Mouse (Mus musculus) heart, adult 11 months (tissue): ENCODE measurements around the gene Timp4.
A peak's percentile ranks its signal among the peaks of the same experiment; 100 is the strongest.

Experiments used
- DNase-seq: peaks from one replicate; pipeline ENCODE4 v3.0.0; 2022

Timp4 gene

DNA sequence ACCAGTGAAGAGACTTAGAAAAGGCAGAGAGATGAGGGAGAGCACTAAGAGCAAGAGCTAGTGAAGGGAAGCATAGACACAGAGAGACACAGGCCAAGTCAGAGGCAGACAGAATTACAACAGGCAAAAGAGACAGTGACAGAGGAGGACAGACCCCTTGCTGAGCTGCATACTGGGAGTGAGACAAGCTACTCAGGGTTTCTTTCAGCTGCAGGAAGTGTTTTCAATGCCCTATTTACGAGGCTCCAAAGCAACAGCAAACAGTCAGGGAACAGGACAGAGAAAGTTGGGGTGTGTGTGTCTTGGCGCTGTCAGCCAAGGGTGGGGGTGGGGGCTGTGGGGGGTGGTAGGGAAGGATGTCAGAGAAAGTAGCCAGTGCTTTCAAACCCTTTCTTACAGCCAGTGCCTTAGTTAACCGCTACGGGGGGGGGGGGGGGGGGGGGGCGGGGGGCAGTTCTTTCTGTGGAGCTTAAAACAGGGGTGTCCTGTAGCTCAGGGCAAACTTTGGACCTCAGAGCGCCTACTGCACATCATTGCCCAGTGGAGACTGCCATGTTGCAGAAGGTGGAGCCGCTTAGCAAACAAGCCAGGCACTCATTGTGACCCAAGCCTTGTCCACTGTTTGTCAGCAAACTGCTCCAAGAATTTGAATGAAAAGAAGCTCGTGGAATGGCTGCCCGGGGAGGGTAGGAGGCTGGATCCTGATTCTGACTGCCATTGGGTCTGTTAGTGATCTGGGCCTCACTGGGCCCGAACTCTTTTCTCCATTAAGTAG lies at the start of gene Timp4:
Timp4 (minus strand) TSS at position 107 of the 775 bp plus-strand sequence.
- peak; percentile 87 for DNase-seq

DNA sequence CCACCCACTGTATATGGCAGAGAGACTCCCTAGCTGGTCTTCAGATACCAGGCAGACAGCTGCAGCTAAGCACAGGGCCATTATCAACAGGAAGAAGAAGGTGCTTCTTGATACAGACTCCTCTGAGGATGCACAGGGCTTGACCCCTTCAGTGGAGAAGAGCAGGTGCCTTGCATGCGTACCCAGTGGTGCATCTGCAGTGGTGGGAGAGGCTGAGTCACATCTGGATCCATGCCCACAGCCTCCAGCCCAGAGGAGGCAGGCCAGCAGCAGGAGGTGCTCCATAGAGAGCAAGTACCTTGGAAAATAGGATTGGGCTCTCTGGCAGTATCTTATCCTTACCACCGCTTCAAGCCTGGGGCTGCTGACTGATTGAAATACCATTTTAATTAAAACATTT lies 41.9 kb upstream of the Timp4 start:
- peak; percentile 55 for DNase-seq

DNA sequence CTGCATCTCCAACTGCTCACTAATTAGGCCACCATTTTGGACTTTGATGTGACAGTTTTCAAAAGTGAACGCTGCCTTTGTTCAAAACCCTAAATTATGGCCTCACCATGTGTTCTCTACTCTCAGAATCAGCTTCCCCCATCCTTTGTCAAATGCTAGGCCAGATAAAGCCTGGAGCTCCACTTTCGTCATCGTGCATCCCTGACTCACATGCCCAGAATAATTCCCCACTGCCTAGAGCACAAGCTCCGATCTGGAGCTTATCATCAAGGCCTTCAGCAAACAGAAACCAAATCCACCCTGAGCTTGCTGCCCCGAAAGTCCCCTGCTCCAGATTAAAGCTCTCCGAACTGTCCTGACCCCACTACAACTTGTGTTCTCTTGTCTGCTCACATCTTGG lies 40.6 kb upstream of the Timp4 start:
- DNase-seq, result no peak

DNA sequence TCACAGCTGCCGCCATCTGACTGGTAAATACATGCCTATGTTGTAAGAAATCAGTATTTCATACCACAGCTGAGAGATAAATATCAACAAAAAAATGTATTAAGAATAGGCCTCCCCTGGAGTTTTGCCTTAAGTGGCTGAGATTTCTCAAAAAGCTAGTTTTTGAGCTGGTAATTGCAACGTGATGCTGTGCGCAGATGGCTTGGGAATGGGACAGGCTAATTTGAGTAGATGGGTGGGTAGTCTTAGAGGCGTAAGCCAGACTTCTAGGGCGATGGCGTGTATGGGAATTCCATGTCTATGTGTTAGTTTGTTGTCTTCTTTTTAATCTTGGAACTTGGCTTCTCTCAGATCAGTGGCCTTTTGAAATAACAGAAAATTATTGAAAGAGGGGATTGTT lies 39.8 kb upstream of the Timp4 start:
- peak; percentile 43 for DNase-seq

DNA sequence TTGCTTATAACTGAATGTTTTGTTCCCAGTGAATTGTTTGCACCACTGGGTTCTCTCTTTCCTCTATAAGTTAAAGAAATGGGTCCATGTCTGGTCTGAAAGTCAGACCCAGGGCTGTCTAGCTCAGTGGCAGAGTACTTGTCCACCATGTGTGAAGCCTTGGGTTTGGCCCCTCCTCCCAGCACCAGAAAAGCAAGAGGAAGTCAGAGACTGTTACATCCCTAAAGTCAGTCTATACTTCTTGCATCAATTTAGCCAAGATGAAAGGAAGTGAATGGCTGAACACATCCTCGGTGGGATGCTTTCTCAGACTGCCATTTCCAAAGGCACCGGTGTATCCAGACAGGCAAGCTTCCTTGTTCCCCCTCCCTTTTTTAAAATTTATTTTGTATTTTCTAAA lies 39.1 kb upstream of the Timp4 start:
- peak; percentile 66 for DNase-seq

DNA sequence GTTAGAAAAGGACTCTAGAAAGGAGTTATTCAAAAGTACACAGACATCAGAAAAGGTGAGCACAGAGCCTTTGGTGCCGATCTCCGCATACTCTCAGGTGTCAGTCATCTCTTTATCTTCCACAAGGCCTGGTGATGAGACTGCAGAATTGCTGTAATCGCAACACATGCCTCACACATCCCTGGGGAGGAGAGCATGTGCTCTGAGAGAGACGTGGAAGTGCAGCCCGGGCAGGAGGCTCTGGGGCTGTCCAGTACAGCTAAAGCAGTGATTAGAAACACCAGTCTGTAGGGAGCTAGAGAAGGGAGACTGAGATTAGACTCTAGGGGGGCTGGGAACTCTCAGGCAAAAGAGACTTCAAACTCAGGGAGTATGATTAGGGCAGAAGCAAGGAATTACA lies 38.6 kb upstream of the Timp4 start:
- peak; percentile 82 for DNase-seq

DNA sequence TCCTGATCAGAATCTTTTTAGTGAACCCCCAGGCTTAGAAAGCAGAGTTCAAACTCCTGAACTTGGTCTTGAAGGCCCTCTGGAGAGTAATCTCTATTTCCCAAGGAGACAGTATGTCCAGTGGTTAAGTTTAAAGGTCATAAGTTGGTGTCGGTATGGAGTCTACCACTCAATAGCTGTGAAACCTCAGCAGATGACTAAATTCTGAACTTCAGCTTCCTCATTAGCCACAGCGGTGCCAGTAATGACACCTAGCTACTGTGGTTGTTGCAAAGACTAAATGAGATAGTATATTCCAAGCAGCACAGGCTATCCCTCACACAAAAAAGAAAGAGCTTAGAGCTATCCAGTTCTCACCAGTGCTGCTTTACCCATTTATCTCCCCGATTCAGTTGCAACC lies 36.2 kb upstream of the Timp4 start:
- peak; percentile 33 for DNase-seq

DNA sequence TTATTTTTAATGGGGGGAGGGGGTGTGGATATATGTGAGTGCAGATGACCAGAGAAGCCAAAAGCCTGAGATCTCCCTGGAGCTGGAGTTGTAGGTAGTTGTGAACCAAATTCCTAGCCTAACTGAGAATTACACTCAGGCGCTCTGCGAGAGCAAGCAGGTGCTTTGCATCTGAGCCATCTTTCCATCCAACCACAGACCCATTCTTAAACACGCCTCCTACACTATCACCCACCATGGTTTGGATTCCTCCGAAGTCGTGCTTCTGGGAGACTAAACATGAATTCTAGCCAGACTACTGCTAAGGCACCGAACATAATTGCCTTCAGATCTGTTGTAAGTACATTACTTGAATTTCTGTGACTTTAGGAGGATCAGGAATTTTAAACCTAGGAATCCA lies 34.4 kb upstream of the Timp4 start:
- DNase-seq, result peak; percentile 82

DNA sequence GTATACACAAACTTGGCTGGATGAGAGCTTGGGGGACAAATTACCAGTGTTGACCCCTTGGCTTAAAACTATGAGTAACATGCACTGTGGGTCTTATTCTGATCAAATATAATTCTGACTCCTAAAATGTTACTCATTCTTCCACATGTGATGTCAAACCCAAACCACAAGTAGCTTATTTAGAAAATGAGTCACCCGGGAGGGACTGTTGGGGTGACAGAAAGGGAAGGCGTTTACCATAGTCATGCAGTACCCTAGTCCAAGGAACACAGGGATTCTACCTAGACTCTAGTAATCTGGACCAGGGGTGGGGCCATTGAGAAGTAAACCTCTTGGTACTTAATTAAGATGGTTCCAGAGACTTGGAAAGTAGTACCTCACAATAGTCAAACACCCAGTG lies 32.1 kb upstream of the Timp4 start:
- peak; percentile 83 for DNase-seq

DNA sequence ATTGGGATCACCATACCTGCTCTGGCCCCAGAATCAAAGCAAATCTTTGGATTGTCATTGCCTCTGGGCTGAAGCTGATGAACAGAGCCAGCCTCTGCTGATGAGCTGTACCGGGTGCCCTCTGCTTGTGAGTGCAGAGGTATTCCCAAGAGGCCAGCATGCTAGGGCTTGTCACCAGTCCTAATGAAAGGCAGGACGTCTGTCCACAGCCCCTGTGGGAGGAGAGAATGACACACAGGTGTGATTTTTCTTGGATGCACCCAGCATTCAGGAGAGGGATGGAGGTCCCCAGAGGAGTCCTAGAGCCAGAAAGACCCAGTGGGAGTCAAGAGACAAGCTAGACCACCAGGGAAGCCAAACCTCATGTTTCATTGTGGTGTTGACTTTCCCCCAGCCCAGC lies 27.6 kb upstream of the Timp4 start:
- DNase-seq, result peak; percentile 72

DNA sequence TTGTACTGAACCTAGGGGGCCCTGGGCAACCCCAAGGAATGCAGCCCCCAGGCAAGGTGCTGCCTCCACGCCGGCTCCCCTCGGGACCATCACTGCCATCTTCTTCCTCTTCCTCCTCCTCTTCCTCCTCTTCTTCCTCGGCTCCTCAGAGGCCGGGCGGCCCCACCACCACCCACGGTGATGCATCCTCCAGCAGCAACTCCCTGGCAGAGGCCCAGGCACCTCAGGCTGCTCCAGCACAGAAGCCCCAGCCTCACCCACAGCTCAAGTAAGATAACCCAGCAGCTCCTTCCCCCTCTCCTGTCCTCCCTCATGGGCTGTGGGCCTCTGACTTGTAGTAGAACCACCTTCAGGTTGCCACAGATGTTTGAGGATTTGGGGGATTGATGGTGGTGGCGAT lies 26.1 kb upstream of the Timp4 start:
- peak; percentile 91 for DNase-seq

DNA sequence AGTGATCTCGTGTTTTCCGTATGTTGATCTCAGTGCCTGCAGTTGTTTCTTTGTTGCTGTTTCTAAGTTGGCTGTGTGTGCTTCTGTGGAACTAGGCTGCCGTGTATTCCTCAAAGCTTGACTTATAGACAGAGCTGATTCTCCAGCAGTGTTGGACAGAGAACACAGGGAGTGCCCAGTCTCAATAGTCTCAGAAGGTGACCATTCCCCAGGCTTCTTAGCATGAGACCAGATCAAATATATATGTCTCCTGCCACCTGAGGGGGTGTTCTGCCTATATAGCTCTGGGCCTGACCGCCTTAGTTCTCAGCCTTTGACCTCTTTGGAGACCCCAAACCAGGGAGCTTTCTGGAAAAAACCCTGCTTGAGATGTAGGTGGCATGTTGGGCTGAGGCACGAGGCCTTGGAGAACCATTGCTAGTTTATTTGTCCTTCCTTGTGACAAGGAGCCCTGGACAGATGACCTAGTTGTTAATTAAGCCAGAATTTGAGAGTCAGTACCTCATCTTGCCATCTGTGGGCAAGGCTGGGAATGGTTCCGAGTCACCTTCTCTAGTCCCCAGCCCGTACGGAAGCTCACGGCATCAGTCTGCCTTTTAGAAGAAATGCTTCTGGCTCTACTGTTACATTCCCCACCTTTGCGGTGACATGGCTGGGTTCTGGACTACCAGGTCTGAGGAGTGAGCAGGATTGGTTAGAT lies 23.3 kb upstream of the Timp4 start:
- DNase-seq, result peak; percentile 72

DNA sequence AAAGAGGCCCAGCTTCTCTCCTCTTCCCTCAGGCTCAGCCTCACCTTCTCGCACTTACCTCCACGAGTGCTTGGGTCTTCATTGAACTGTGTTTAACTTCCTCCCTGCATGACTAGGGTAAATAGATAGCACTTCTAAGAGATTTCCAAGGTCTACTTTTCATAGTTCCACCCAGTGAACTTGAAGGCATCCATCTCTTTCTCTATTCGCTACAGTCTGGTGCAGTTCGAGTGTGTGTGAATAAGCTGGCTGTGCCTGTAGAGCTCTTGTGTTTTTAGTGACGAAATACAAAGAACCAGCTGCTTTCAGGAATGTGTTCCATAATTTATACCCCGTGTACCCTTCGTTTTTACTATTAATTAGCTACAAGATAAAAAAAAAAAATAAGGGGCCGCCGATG lies 22.7 kb upstream of the Timp4 start:
- peak; percentile 58 for DNase-seq

DNA sequence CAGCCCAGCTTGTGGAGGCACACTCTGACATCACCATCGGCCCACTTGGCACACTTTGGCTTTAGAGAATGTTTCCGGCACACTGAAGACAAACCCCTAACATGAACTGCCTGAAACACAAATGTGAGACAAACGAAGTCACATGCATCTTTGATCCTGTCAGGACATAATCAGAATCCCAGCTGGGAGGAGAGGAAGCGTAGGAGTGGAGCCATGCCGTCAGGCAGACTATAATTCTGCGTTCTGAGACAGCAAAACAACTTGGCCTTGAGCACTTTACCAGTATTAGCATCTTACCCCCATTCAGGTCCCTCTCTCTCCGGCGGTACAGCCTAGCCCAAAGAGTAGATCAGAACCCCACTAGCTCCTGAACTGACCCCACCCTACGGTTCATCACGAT lies 21.3 kb upstream of the Timp4 start:
- DNase-seq, result peak; percentile 97

DNA sequence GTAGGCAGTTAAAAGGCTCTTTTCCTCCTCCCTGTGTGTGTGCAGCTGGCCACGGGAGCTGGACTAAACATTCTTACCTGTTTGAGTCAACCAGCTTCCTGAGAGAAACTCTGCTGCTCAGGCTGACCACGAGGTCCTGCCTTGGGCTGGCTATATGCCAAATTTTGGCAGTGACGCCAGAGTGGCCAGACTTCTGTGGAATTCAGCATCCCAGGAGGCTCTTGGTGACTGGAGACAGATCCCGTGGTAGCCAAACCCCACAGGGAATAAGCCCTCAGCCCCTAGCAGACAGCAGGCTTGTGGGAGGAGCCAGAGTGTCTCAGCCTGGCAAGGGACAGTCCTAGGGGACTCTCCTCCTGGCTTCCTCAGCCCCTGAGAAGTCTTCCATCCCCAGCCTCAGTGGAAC lies 19.9 kb upstream of the Timp4 start:
- DNase-seq, result peak; percentile 98

DNA sequence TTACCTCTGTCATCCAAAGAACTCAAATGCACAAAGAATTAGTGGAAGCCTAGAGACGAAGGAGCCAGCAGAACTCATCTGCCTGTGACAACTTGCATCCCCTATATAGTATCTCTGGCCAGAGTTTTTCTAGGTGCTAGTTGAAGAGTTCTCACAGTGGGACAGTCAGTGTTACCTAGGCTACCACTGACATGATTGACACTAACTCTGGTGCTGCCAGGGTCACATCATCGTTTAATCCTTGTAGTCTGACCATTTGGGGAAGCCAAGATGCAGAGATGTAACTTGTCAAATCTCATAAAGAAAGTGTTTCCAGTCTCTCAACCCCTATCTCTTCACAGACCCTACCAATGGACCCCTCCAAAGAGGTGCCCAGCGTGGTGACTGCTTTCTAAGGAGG lies 19.3 kb upstream of the Timp4 start:
- DNase-seq, result no peak

DNA sequence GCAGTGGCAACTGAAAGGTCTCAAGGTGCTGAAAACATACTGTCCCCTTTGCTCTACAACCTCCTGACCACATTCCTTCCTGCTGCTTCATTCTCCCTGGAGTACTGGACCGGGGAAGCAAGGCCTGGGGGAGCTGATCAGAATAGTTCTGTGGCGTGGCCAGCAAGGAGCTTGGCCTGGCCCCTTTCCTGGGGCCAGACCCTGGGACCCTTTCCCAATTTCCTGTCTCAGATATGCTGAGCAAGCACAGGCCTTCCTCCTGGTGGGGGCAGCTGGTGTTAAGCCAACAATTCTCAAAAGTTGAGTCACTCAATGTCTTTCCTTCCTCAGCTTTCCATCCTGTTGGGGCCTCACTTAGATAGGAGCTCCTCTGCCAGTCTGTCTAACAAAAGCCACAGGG lies 18.1 kb upstream of the Timp4 start:
- peak; percentile 97 for DNase-seq

DNA sequence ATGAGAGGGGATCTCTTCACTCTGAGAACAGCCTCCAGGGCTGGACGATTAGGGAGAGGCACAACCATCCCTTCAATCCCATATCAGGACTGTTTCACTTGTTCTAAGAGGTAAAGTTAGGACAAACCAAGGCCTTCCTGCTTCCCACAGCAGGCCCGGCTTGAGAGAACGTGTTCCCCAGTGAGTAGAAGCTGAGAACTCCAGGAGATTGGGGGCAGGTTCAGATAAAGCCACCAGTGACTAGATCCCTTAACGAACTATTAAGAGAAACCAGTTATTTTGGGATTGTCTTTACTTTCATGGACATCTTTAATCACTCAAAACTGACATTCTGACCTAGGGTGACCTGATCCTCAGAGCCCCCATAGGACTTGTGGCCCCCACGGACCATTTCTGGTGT lies 17.6 kb upstream of the Timp4 start:
- peak; percentile 92 for DNase-seq

DNA sequence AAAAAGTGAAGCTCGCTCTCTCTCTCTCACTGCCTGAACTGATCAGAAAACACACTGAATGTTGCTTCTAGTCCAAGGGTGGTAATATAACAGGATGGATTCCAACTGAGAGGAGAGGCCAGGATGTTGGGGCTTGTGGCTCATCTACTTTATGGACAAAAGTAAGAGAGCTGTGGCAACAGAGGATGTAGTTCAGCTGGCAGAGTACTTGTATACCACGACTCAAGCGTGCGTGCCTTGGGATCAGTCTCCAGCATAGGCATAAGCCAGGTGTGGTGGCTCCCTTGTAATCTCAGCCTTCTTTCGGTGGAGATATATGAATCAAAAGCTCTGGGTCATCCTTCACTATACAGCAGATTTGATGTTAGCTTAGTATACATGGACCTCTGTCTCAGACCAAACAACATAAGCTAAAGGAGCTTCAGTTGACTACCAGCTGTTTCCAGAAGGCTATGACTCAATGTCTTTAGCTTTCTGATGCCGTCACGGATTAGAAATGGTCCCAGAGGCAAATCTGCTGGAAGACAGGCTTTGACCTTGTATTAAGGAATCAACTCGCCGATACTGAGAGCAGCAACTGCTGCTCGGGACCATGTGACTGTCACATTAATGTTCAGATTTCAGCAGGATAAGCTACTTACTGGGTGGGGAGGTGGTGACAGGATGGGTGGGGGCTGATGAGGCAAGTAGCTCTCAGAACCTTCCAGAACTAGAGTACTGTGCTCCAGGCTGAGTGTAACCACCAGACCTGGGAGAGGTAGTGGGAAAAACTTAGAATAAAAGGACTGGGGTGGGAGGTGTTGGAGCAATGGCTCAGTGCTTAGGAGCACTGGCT lies 16.8 kb upstream of the Timp4 start:
- DNase-seq, result peak; percentile 94

DNA sequence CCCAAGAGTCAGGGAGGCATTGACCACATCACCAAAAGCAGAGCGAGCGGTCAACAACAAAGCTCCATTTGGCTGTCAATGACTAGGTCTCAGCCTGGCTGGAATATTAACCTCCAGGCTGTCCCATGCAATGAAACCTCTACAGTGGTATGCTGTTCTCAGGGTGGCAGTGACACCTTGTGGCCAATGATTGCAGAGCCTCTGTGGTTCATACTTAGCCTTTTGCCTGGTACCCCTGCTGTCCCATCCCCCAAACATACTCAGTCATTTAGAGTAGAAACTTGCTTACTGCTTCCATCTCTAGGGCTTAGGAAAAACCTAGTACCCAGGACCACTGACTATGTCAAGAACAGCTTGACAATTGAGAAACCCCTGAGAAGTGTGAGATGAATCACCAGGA lies 15.9 kb upstream of the Timp4 start:
- DNase-seq, result peak; percentile 98

DNA sequence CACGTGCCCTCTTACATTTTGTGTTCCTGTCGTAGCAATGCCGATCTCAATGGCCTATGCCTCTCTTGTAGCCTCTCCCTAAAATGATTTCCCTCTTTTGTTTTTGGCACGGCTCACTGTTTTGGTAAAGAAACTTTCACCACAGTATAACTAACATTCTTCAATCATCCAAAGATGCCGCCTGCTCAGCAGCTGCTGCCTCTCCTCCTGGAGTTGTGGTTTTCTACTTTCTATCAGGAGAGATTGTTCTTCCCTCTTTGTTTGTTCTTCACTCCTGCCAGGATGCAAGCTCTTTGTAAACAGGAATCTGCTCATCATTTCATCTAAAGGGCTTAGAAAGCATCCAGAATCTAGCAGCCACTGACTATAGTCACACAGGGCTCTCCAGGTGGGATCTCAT lies 14.8 kb upstream of the Timp4 start:
- peak; percentile 74 for DNase-seq

DNA sequence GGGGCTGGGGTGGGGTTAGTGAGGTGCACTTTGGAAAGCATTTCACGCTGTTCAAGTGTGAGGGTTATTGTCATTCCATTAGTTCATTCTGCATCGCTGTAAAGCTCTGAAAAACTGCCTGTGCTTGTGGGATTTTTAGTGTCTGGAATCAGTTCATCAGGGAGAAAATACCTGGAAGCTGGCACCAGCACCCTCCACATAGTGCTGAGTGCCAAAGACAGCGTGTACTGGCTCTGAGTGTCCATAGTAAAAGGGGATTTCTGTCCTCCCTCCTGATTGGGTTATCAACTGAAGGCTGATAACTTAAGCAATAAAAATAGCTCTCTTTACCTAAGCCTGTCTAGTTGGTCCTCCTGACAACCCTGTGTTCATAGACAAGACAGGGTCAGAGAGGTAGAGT lies 8.5 kb upstream of the Timp4 start:
- DNase-seq, result peak; percentile 80

DNA sequence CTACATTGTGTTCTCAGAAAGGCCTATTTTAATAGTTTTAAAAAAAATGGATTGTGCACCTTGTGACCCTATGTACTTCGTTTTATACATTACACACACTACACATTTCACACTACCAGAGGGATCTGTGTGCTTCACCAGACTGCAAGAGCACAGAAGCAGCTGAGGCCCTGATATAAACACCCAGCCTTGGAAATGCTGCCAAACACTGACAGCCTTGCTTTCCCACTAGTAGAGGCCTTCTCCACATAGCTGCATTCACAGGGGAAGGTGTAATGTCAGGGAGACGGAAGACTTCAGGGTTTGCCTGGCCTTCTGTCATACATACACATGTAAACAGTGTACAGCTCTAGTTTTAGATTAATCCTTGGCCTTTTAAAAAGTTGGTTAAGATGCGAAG lies 3.2 kb upstream of the Timp4 start:
- DNase-seq, result peak; percentile 15

DNA sequence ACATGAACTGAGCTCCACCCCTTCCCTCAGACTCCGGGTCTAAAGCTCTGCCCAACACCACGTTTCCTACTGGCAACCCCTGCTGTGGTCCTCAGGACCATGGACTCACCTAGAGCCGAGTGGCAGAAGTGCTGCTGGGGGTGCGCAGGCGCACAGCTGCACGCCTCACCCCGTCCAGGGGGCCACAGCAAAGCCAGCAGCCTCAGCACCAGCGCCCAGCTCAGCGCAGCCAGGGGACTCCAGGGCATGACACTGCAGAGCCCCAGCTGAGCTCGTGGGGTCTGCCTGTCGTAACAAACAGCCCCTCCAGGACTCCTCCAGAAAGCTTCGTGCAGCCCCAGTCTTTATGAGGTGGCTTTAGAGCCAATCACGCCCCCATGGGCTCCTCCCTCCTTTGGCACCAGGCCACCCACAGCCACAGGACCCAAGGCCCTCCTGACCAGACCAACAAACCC lies 447 bp downstream of the Timp4 start:
- peak; percentile 99 for DNase-seq
